Mouse (Mus musculus): ENCODE measurements around the gene Flvcr2.

DNA sequence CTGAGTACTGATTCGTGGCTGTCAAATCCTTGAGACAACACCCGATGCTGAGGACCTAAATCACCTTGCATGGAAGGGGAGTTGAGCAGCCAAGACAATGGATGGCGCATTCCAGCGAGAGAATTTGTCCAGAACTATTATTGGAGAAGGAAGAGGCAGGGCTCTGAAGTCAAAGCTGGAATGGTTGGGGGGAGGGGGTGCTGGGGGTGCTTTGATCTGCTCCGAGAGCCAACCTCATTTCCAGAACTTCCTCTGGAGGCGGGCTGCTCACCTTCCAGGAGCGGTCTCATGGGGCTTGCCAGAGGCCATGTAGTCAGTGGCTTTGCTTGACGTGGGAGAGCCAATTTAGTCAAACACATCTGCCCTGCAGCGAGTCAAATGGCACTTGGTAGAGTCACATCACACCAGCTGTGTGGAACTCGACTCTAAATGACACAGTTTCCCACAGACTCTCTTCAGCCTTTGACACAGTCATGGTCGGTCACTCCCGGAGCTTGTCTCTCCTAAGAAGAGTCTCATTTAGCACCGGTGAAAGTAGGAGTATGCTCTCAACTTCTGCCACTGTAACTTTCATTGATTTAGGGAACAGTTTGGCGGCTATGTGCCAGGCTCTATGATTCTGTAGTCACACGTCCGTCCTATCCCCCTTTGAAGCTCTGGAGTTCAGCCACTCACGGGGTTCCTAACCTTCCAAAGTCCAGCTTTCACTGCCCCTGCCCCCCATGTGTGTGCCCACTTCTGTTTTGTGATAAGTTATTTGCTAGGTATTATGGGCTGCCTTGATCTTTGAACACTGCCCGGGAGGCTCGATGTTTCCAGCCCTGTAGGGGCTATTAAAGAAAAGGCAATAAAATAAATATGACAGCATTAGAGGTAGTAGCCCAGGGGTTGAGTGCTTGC is 38.8 kb downstream of the Flvcr2 start:
- TF ChIP-seq CTCF (IDR thresholded peaks at IDR 0.05; ENCODE audit: low read depth) (no peak), EP300 (IDR thresholded peaks at IDR 0.05; ENCODE audit: low read depth) (no peak)

All from liver, embryonic 14.5 days (tissue).